Mouse (Mus musculus) brain, adult 2 months (tissue): ENCODE data around the gene Fcer2a.

Experiments
- DNase-seq: peaks from one replicate; pipeline ENCODE4 v3.0.0; 2011; ENCODE audit warnings: low read depth, low spot score

The Fcer2a gene

GRCm38 (mm10) chr8:3676131-3676992, 17.6 kb downstream of the Fcer2a start, which contains the start of gene Trappc5:
Gene Trappc5, plus strand, starts transcription at chr8:3676299.
- peak; percentile 97 for DNase-seq

GRCm38 (mm10) chr8:3674671-3675070, 19.3 kb downstream of the Fcer2a start:
- no peak for DNase-seq

GRCm38 (mm10) chr8:3671980-3672491, 21.9 kb downstream of the Fcer2a start, which contains the start of gene Fcor:
Gene Fcor, minus strand, starts transcription at chr8:3672362.
- peak; percentile 95 for DNase-seq

DNA sequence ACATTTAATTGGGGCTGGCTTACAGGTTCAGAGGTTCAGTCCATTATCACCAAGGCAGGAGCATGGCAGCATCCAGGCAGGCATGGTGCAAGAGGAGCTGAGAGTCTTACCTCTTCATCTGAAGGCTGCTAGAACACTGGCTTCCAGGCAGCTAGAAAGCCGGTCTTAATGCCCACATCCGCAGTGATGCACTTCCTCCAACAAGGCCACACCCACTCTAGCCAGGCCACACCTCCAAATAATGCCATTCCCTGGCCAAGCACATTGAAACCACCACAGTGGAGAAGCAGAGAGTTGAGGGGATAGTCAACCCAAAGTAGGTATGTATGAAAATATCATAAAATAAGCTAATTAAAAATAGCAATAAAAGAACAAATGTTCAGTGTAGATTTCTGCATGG, 23.6 kb downstream of the Fcer2a start:
- DNase-seq, result no peak

- DNase-seq, result no peak
Observed at GRCm38 (mm10) chr8:3665507-3665906, 28.5 kb downstream of the Fcer2a start, which contains the start of gene Mcemp1. Gene Mcemp1, plus strand, starts transcription at chr8:3665754.

DNA sequence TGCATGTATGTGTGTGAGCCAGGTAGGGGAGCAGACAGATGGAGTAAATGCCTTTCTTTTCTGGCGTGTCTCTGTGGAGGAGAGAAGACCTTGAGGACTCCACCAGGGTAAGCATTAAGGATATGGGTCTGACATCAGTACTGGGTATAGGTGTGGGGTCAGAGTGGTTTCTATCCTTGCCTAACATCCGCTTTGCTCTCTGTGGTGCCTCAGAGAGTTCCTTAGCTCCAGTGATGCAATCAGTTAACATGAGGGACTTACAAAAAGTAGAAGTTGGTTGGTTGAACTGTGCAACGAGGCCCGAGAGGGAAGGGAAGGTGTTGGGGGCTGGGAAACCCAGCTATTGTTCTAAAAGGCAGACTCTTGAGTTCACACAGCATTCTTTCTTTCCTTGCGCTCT, 29.6 kb downstream of the Fcer2a start:
- DNase-seq, result no peak

GRCm38 (mm10) chr8:3660889-3661288, 33.1 kb downstream of the Fcer2a start:
- no peak for DNase-seq

- DNase-seq, result peak; percentile 49
Observed at GRCm38 (mm10) chr8:3656725-3657381, 37.1 kb downstream of the Fcer2a start.

DNA sequence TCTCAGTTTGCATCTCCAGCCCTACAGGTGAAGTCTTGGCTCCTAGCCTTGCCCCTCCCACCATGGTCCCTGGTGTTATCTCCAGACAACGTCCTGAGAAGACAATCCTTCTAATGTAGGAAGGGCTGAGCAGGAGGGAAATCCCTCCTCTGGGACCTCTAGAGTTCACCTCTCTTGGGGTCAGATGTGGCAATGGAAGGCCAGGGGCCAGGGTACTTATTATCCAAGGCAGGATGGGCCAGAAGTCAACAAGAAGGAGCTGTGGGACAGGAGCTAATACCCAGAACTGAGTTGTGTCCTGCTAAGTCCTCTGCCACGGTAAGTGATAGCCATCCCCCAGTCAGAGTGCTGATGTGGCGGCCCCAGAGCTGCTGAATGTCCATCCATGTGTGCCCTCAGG, 38.4 kb downstream of the Fcer2a start, which contains the start of gene Retn:
Gene Retn (plus strand): TSS at position 245 of the 400 bp plus-strand sequence.
- DNase-seq, result no peak

- peak; percentile 33 for DNase-seq
Observed at GRCm38 (mm10) chr8:3654726-3655508, 39.1 kb downstream of the Fcer2a start.

GRCm38 (mm10) chr8:3652845-3653244, 41.1 kb downstream of the Fcer2a start:
- DNase-seq, result no peak

GRCm38 (mm10) chr8:3648990-3649389, 45.0 kb downstream of the Fcer2a start:
- DNase-seq, result no peak

- no peak for DNase-seq
Observed at GRCm38 (mm10) chr8:3648268-3648667, 45.7 kb downstream of the Fcer2a start.

DNA sequence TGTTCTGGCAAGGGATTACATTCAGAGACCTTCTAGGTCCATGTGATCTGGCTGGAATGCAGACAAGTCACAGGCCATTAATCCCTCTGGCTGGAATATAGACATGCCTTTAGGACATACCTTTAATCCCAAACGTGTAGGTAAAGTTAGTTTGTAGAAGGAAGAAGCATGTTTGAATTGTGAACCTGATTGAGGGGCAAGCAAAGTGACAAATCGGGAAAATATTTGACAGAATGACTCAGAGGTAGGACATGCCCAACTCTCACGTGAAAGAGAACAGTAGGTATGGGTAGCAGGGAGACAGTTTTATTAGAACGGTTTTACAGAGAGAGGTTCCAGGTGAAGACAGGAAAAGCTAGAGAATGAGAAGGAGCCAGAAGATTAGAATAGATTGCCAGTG, 46.4 kb downstream of the Fcer2a start:
- no peak for DNase-seq

GRCm38 (mm10) chr8:3646824-3647531, 47.0 kb downstream of the Fcer2a start:
- DNase-seq, result no peak

- DNase-seq, result peak; percentile 40
Observed at GRCm38 (mm10) chr8:3645804-3646203, 48.2 kb downstream of the Fcer2a start.
